Mouse (Mus musculus) heart, embryonic 14.5 days (tissue): ENCODE measurements around the gene Zdhhc22. TPM values are rescaled to one million over a fixed set of nuclear protein-coding genes. Genes with fewer than 3 reads are reported as not detected.
A peak's percentile ranks its signal among the peaks of the same experiment; 100 is the strongest.

Experiments used
- ATAC-seq: fragments of 200-750 bp; cut with Nextera tagmentation; 2 replicates; pipeline ENCODE4 v1.8.0; 2017; ENCODE audit warnings: low read depth, moderate TSS enrichment; ENCODE audit not compliant: insufficient number of reproducible peaks, insufficient read depth, low FRiP score
- H3K27ac ChIP-seq, 2 experiments: fragments of 200-500 bp in 1 of 2; fragments of 300-500 bp in 1 of 2; sonication (generic) in 1 of 2; replicated peaks in 1 of 2; 2 replicates each; pipeline ENCODE4 v1.5.1; 2012 to 2014; ENCODE audit warnings: low read depth in 2 of 2, low read length in 2 of 2, control low read depth in 1 of 2, mild to moderate bottlenecking in 1 of 2, mixed read lengths in 1 of 2; ENCODE audit not compliant: control insufficient read depth in 1 of 2, insufficient read depth in 1 of 2
- H3K27me3 ChIP-seq: fragments of 300-500 bp; sonication (generic); 2 replicates; pipeline ENCODE4 v1.6.1; 2014; ENCODE audit warnings: mild to moderate bottlenecking, low read length, control low read depth; ENCODE audit not compliant: control insufficient read depth, insufficient read depth
- H3K36me3 ChIP-seq: fragments of 300-500 bp; sonication (generic); 2 replicates; pipeline ENCODE4 v1.6.1; 2014; ENCODE audit warnings: mild to moderate bottlenecking, control low read depth, low read length, mixed read lengths; ENCODE audit not compliant: control insufficient read depth, insufficient read depth
- H3K4me1 ChIP-seq, 2 experiments: fragments of 200-500 bp in 1 of 2; fragments of 300-500 bp in 1 of 2; sonication (generic) in 1 of 2; 2 replicates each; pipeline ENCODE4 v1.6.1; 2012 to 2014; ENCODE audit warnings: low read length in 2 of 2, control low read depth in 1 of 2, mixed read lengths in 1 of 2; ENCODE audit not compliant: control insufficient read depth in 2 of 2, insufficient read depth in 2 of 2
- H3K4me2 ChIP-seq: fragments of 300-500 bp; sonication (generic); 2 replicates; pipeline ENCODE4 v1.6.1; 2014; ENCODE audit warnings: mild to moderate bottlenecking, low read length
- H3K4me3 ChIP-seq, 2 experiments: fragments of 200-500 bp in 1 of 2; fragments of 300-500 bp in 1 of 2; sonication (generic) in 1 of 2; 2 replicates each; pipeline ENCODE4 v1.5.1; 2012 to 2014; ENCODE audit warnings: low read length in 2 of 2, mild to moderate bottlenecking in 2 of 2, control low read depth in 1 of 2, low read depth in 1 of 2, moderate library complexity in 1 of 2; ENCODE audit not compliant: control insufficient read depth in 1 of 2, insufficient read depth in 1 of 2
- H3K9ac ChIP-seq: fragments of 300-500 bp; sonication (generic); 2 replicates; pipeline ENCODE4 v1.6.1; 2014; ENCODE audit warnings: mild to moderate bottlenecking, low read length
- H3K9me3 ChIP-seq: fragments of 300-500 bp; sonication (generic); 2 replicates; pipeline ENCODE4 v1.6.1; 2016; ENCODE audit warnings: low read length, control low read depth; ENCODE audit not compliant: control insufficient read depth
- WGBS: fragments of 180-500 bp; shearing (Covaris S2); extraction: QIAGEN DNeasy Blood & Tissue Kit; methylation state at CpG from one replicate; pipeline ENCODE4 v1.1.7; 2014; 5-methylcytosine and 5-hydroxymethylcytosine counted together
- polyA plus RNA-seq: library from polyadenylated mRNA; unstranded; fragments of >200 nt; fragmentation: Nextera tagmentation; extraction: Ambion mirVana; gene quantifications from 2 replicates; pipeline ENCODE4 v1.2.1, GENCODE M21; 2014

The Zdhhc22 gene
- polyA plus RNA-seq, 1 experiment from 2014 or later, result 0.09 TPM

DNA sequence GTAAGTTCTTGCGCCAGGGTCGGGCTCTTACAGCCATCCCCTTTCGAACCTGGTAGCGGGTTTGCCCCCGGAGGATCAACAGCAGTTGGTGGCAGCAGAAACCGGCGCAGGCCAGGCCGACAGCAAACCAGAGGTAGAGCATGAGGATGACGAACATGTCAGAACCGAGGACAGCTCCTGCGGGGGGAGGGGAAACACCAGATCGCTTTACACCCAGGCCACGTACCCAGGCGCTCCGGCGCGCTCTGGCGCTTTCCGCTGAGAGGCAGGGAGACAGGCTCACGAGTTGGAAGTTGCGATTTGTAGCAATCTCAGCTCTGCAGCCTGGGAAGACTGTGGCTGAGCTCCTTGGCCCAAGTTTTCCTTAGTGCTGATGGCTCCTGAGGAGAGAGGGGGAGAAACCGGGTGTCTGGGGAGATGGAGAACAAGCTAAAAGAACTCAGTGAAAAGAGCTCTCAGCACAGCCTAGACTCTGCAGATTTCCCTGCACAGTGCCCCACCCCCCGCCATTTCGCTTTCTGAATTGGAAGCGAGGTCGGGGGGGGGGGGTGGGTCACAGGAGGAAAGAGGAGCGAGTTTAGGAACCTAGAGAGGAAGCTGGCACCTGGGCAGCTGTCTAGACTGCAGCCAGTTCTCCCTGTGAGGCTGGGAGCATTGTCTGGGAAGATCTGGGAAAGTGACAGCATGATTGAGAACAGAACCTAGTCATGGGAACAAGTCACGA is 6.6 kb downstream of the Zdhhc22 start:
- H3K27ac ChIP-seq, result no peak overlapping the region
- H3K9ac ChIP-seq, result no peak overlapping the region
- H3K4me3 ChIP-seq, result no peak overlapping the region
- H3K4me2 ChIP-seq, result peak overlapping the region; percentile 30; the same call in 1 of the 2 replicates
- H3K9me3 ChIP-seq, result no peaks in the 10 kb centered on the region
- no peaks in the 10 kb centered on the region for H3K36me3 ChIP-seq
- no peak for ATAC-seq
- 4% methylated on average over 28 of the region's 28 CpGs for WGBS
- H3K27me3 ChIP-seq, result peaks cover 93% of the 10 kb centered on the region
- H3K4me1 ChIP-seq, result no peaks in the 10 kb centered on the region

DNA sequence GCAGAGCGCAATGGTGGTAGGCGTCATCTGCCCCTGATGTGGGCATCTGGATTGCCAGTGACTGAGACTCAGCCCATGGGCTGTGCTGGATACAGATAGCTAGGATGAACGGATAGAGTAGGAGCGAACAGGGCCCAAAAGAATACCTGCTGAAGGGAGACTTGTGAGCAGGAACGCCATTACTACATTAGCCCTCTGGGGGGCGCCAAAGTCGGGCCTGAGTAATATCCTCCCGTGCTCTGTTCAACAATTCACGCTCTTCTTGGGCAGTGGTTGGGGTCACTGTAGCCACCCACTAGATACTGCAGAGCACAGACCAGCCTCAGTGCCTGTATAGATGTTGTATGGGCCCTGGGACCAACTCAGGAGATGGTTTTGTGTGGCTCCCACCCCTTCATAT is 9.1 kb downstream of the Zdhhc22 start:
- H3K4me2 ChIP-seq, result no peak overlapping the region
- H3K9me3 ChIP-seq, result no peaks in the 10 kb centered on the region
- H3K36me3 ChIP-seq, result no peaks in the 10 kb centered on the region
- H3K27ac ChIP-seq, result no peak overlapping the region
- ATAC-seq, result no peak
- H3K27me3 ChIP-seq, result peaks cover 80% of the 10 kb centered on the region
- H3K9ac ChIP-seq, result no peak overlapping the region
- peaks cover 0 to 7% of the 10 kb centered on the region in 2 experiments; a peak in 1 of 4 replicates for H3K4me1 ChIP-seq
- no peak overlapping the region for H3K4me3 ChIP-seq
- WGBS, result 25% methylated on average over 9 of the region's 9 CpGs

GRCm38 (mm10) chr12:86977833-86978232 is 12.4 kb downstream of the Zdhhc22 start:
- Histone ChIP-seq H3K36me3 (no peaks in the 10 kb centered on the region), H3K4me1 (peaks cover 20 to 29% of the 10 kb centered on the region in 2 experiments), H3K27ac (no peak overlapping the region), H3K27me3 (peaks cover 48% of the 10 kb centered on the region), H3K9ac (no peak overlapping the region), H3K4me2 (no peak overlapping the region), H3K4me3 (no peak overlapping the region), H3K9me3 (no peaks in the 10 kb centered on the region)
- no peak for ATAC-seq
- WGBS, result 16% methylated on average over 15 of the region's 15 CpGs

DNA sequence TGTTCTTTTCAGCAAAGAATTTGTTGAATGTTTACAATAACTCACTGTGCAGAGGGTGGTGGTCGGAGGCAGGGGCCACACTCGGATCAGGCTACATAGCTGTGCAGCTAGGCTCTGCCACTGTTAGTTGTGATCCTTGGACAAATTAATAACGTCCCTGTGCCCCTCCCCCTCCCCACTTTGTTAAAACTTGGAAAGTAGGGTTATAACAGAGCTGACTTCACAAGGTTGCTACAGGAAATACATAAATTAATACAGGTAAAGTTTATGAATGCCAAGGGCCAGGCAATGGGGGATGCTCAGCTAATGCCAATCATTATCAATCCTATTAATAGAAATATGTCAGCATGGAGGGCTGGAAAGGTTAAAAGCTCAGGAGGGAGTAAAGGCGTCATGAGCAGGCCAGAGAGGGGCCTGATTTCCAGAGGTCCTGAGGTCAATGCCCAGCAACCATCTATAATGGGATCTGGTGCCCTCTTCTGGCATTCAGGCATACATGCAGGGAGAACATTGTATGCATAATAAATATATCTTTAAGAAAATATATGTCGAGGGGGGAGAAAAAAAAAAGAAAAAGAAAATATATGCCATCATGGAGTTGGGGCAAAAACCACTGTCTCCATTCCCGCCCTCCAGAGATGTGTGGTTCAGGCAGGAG is 13.6 kb downstream of the Zdhhc22 start:
- no peak for ATAC-seq
- Histone ChIP-seq H3K9me3 (no peaks in the 10 kb centered on the region), H3K4me2 (no peak overlapping the region), H3K4me3 (no peak overlapping the region), H3K36me3 (no peaks in the 10 kb centered on the region), H3K27me3 (peaks cover 36% of the 10 kb centered on the region), H3K4me1 (peaks cover 21 to 34% of the 10 kb centered on the region in 2 experiments), H3K9ac (no peak overlapping the region), H3K27ac (no peak overlapping the region)
- WGBS, result 65% methylated on average over 6 of the region's 6 CpGs

- Histone ChIP-seq H3K4me1 (peaks cover 21 to 34% of the 10 kb centered on the region in 2 experiments), H3K27me3 (peaks cover 28% of the 10 kb centered on the region), H3K4me3 (no peak overlapping the region), H3K4me2 (no peak overlapping the region), H3K9me3 (no peaks in the 10 kb centered on the region), H3K9ac (no peak overlapping the region), H3K27ac (no peak overlapping the region), H3K36me3 (no peaks in the 10 kb centered on the region)
- WGBS, result 53% methylated on average over 10 of the region's 10 CpGs
- no peak for ATAC-seq
Measured at GRCm38 (mm10) chr12:86975761-86976160, 14.5 kb downstream of the Zdhhc22 start.

DNA sequence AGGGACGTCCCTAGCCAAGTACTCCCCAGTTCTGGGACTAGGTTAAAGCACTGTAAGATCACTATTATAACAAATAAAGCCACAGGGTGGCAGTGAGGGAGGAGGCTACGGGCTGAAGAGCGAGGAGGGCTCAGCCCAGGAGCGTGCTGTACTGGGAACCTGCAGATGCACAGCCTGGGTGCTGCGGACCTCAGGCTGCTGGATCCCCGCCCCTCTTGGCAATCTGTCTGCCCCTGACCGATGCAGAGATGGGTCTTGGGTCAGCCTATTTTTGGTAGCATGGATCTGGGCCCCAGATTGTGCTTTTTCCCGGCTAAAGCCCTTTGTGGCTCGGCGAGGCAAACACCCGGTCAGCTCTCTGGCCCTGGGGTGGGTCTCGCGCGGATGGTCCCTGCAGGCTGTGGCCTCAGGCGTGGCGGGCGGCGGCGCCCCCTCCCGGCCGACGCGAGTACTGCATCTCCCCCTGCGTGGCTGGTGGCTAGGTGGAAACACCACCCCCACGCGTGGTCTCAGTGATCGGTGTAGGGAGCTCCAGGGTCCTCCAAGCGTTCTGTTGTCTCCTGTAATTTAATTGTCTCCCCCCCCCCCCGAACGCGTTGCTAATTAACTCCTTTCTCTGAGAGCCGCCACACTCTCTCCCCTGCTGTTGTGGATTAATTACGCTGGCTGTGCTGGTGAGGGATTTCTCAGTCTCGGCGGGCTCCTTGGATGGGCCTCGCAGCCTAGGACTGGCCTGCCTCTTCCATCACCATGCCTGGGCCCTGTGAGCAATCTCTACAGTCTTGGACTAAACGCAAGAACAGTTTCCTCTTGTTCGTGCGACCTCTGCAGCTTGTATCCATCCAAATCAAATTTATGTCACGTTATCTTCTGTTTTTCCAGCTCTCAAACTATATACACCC is 15.6 kb downstream of the Zdhhc22 start:
- no peaks in the 10 kb centered on the region for H3K9me3 ChIP-seq
- peak overlapping the region; percentile 59 for H3K9ac ChIP-seq
- H3K4me3 ChIP-seq, result peak overlapping the region; percentile 18 to 30
- ATAC-seq, result peak; percentile 49; the same call in 1 of the 2 replicates
- no peak overlapping the region for H3K27ac ChIP-seq
- peaks cover 21 to 34% of the 10 kb centered on the region in 2 experiments for H3K4me1 ChIP-seq
- WGBS, result 7% methylated on average over 39 of the region's 40 CpGs
- H3K27me3 ChIP-seq, result peaks cover 16% of the 10 kb centered on the region
- peak overlapping the region; percentile 69 for H3K4me2 ChIP-seq
- no peaks in the 10 kb centered on the region for H3K36me3 ChIP-seq

- Histone ChIP-seq H3K9me3 (no peaks in the 10 kb centered on the region), H3K27ac (no peak overlapping the region), H3K9ac (no peak overlapping the region), H3K4me3 (no peak overlapping the region), H3K4me2 (no peak overlapping the region), H3K27me3 (peaks cover 11% of the 10 kb centered on the region), H3K4me1 (peaks cover 27 to 41% of the 10 kb centered on the region in 2 experiments), H3K36me3 (no peaks in the 10 kb centered on the region)
- 28% methylated on average over 8 of the region's 8 CpGs for WGBS
- no peak for ATAC-seq
Measured at GRCm38 (mm10) chr12:86973706-86974105, 16.5 kb downstream of the Zdhhc22 start.
